In genomic region chr8:95377863-95378291, GRCm38 (mm10) we compare ENCODE assay signal across 11 mouse cellular contexts. TPM values are rescaled to one million over a fixed set of nuclear protein-coding genes. Genes with fewer than 3 reads are reported as not detected.
DNase-seq lines count a peak whose midpoint lies in the region; ATAC-seq and TF ChIP-seq lines count a peak whose summit lies in the region.
"Had no signal": no experiment of that assay in that cellular context is flagged by ENCODE, and none has a peak within 500 bp of the region (broad histone marks: within the 10 kb centered on the region; RNA-seq: fewer than 3 reads in every experiment).

No protein-coding gene starts in this region.

- H3K36me3 ChIP-seq in heart, embryonic 15.5 days: peaks cover 6% of the 10 kb centered on the region; the same call in 1 of the 2 replicates
- no peaks in the 10 kb centered on the region for H3K36me3 ChIP-seq in small intestine, adult 2 months (ENCODE audit: control insufficient read depth, insufficient read depth, low read length)
- H3K36me3 ChIP-seq: liver, embryonic 13.5 days; neural tube, embryonic 15.5 days had no signal

- H3K27ac ChIP-seq in heart, embryonic 15.5 days: peak overlapping the region; percentile 81
- peak overlapping the region; percentile 58 for H3K27ac ChIP-seq in small intestine, adult 2 months (ENCODE audit: insufficient read depth, low read depth, low read length)
- H3K27ac ChIP-seq: liver, embryonic 13.5 days; neural tube, embryonic 15.5 days had no signal

- peak; percentile 63 for ATAC-seq in heart, embryonic 15.5 days (replicated peaks; ENCODE audit: insufficient number of reproducible peaks, insufficient read depth, low FRiP score, low read depth)
- ATAC-seq: activated CD4-positive, CD25-positive, alpha-beta regulatory T cell, adult 4 months had no signal

- H3K4me3 ChIP-seq in heart, embryonic 15.5 days: 0 out of 2 replicates have a peak overlapping the region, but pooled peaks have one; percentile 1
- peak overlapping the region; percentile 7; the same call in 1 of the 2 replicates for H3K4me3 ChIP-seq in small intestine, adult 2 months (ENCODE audit: low read depth, low read length)
- H3K4me3 ChIP-seq: liver, embryonic 13.5 days; neural tube, embryonic 15.5 days had no signal

- peaks cover 45% of the 10 kb centered on the region for H3K4me1 ChIP-seq in heart, embryonic 15.5 days (replicated peaks)
- H3K4me1 ChIP-seq in small intestine, adult 2 months (ENCODE audit: control insufficient read depth, insufficient read depth, insufficient read length, low read length): peaks cover 15% of the 10 kb centered on the region; the same call in 1 of the 2 replicates

- H3K4me2 ChIP-seq in heart, embryonic 15.5 days: peak overlapping the region; percentile 41
- H3K4me2 ChIP-seq: liver, embryonic 13.5 days; neural tube, embryonic 15.5 days had no signal

- H3K9me3 ChIP-seq in heart, embryonic 15.5 days (replicated peaks): no peaks in the 10 kb centered on the region
- H3K9me3 ChIP-seq: liver, embryonic 13.5 days; neural tube, embryonic 15.5 days had no signal

- WGBS in heart, embryonic 15.5 days: 15% methylated on average over 7 of the region's 7 CpGs
- 8% methylated on average over 7 of the region's 7 CpGs for WGBS in small intestine, adult 2 months

- DNase-seq in gastrocnemius, adult 18-20 months (ENCODE audit: low spot score): peak; percentile 83
- DNase-seq in gastrocnemius, postnatal 10 days: no peak
- DNase-seq in kidney, postnatal 25 days: peak; percentile 44 to 68
- no peak for DNase-seq in spleen, adult 18-20 months
- no peak for DNase-seq in frontal cortex, postnatal 36 days (ENCODE audit: low spot score in 2 of 2)
- no peak for DNase-seq in cerebellum, postnatal 4 days (ENCODE audit: low spot score in 2 of 2)
- DNase-seq: liver, embryonic 13.5 days had no signal

- H3K27me3 ChIP-seq in heart, embryonic 15.5 days: no peaks in the 10 kb centered on the region
- no peaks in the 10 kb centered on the region for H3K27me3 ChIP-seq in small intestine, adult 2 months (ENCODE audit: control insufficient read depth, insufficient read depth, low read length)
- H3K27me3 ChIP-seq: liver, embryonic 13.5 days; neural tube, embryonic 15.5 days had no signal

- no peak; the same call in 1 of the 2 replicates for TF ChIP-seq POLR2A in small intestine, adult 2 months (IDR thresholded peaks at IDR 0.05; ENCODE audit: low read depth, low read length)

- no peak for TF ChIP-seq CTCF in small intestine, adult 2 months (IDR thresholded peaks at IDR 0.05; ENCODE audit: extremely low read depth, insufficient read length, insufficient replicate concordance, low read depth, low read length)

- 0 out of 2 replicates have a peak overlapping the region, but pooled peaks have one; percentile 5 for H3K9ac ChIP-seq in heart, embryonic 15.5 days
- H3K9ac ChIP-seq: liver, embryonic 13.5 days; neural tube, embryonic 15.5 days had no signal

RNA-seq across cellular contexts. Expression of gene Mmp15, which starts 25.8 kb away (rescaled TPM):
- 10 to 100 TPM; 16.8 to 17.8 TPM for total RNA-seq in gastrocnemius, adult 18-20 months (2021)
- total RNA-seq in gastrocnemius, postnatal 10 days (2021): 10 to 100 TPM; 37.5 to 44.2 TPM
- polyA plus RNA-seq in heart, embryonic 15.5 days (2015; fragmentation: Nextera tagmentation; extraction: Ambion mirVana): 35.2 and 42.8 TPM in 2 replicates
- polyA plus RNA-seq in small intestine, adult 2 months (2012; rRNA removed): 19.7 and 28.7 TPM in 2 replicates

RNA-seq across cellular contexts. Expression of gene Usb1, which starts 45.8 kb away (rescaled TPM):
- total RNA-seq in gastrocnemius, adult 18-20 months (2021): 1 to 10 TPM; 4.8 to 5.7 TPM
- 10 to 100 TPM in 1 of 2 experiments, 1 to 10 TPM in 1; 8.2 to 13.1 TPM for total RNA-seq in gastrocnemius, postnatal 10 days (2021)
- 26.7 and 32.0 TPM in 2 replicates for polyA plus RNA-seq in heart, embryonic 15.5 days (2015; fragmentation: Nextera tagmentation; extraction: Ambion mirVana)
- 13.4 and 21.2 TPM in 2 replicates for polyA plus RNA-seq in small intestine, adult 2 months (2012; rRNA removed)

RNA-seq across cellular contexts. Expression of gene Zfp319, which starts 46.1 kb away (rescaled TPM):
- total RNA-seq in gastrocnemius, adult 18-20 months (2021): 1 to 10 TPM; 2.8 to 3.2 TPM
- total RNA-seq in gastrocnemius, postnatal 10 days (2021): 1 to 10 TPM; 6.6 to 8.9 TPM
- 4.9 and 7.3 TPM in 2 replicates for polyA plus RNA-seq in heart, embryonic 15.5 days (2015; fragmentation: Nextera tagmentation; extraction: Ambion mirVana)
- 5.2 and 8.7 TPM in 2 replicates for polyA plus RNA-seq in small intestine, adult 2 months (2012; rRNA removed)

RNA-seq across cellular contexts. Expression of gene Cfap20, which starts 56.8 kb away (rescaled TPM):
- 1 to 10 TPM; 6.0 to 6.5 TPM for total RNA-seq in gastrocnemius, adult 18-20 months (2021)
- 10 to 100 TPM; 19.5 to 28.8 TPM for total RNA-seq in gastrocnemius, postnatal 10 days (2021)
- 146 and 147 TPM in 2 replicates for polyA plus RNA-seq in heart, embryonic 15.5 days (2015; fragmentation: Nextera tagmentation; extraction: Ambion mirVana)
- 25.6 and 33.3 TPM in 2 replicates for polyA plus RNA-seq in small intestine, adult 2 months (2012; rRNA removed)

Comparison
In these comparisons a context has a peak if more than half of its experiments do, and no peak if none do; other contexts are left out.
1. DNase-seq: peak in gastrocnemius, adult 18-20 months (single experiment) and kidney, postnatal 25 days (2 of 2); none in gastrocnemius, postnatal 10 days (single experiment), spleen, adult 18-20 months (0 of 2), frontal cortex, postnatal 36 days (0 of 2) and cerebellum, postnatal 4 days (0 of 2).